Mouse (Mus musculus): Measurements from ENCODE around the gene Tsga10.

DNA sequence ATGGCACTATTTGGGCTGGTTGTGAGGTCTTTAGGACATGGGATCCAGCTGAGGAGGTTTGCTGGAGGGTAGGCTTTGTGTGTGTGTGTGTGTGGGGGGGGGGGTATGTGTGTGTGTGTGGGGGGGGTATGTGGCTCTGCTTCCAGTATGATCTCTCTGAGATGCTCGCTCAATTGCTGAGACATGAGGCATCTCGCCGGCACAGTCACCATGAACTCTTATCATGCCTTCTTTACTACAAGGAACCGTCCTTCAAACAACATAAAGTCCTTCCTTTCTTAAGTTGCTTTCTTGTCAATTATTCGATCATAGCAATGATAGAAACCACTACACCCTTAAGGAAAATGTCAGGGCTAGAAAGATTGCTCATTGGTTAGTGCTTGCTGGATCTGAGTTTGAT lies 155.1 kb downstream of the Tsga10 start:
- TF ChIP-seq POLR2A (IDR thresholded peaks at IDR 0.05; ENCODE audit: insufficient read depth, low read depth, low read length) (no peak), CTCF (IDR thresholded peaks at IDR 0.05) (no peak), EP300 (IDR thresholded peaks at IDR 0.05; ENCODE audit: insufficient read depth, low read depth, low read length) (no peak)

Measured in heart, adult 2 months (tissue).